Mouse (Mus musculus): ENCODE measurements around the gene Pacsin2.
"Not testable (repeated sequence)": the region's sequence is repeated elsewhere in the genome, so short reads cannot be mapped to it uniquely, and the experiment has no call there.

The Pacsin2 gene

DNA sequence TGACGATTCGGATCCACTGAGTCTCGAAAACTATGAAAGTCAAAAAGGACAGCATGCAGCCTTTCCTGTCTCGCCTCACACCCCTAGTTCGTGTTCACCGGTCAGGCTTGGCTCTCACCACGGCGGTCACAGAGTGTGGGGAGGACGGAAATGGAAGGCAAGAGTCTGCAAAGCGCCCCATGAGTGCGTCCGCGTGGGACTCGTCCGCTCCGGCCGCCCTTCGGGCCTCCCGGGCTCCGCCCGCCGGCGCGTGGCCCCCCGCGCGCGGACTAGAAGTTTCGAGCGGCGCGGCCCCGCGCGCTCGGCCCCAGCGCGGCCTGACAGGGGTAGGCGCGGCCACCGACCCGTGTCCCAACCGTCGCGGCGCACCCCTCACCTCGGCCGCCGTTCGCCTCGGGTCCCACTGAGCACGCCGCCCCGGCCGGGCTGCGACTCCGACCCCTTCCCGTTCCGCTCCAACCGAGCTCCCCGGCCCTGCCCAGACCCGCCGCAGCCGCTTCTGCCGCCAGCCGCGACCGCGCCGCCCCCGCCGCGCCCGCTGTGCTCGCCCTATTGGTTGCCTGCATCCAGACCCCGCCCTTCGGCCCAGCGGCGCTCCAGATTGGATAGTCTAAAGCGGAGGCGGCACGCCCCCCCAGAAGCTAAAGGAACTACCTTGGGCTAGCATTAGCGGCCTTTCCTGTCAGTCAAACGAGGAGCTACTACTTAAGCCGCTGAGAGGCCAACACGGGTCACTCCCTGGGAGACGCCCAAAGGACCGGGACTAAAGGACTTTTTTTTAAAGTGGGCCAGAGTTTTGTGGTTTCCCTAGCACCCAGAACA lies at the start of gene Pacsin2:
Pacsin2 (minus strand) TSS at position 524 of the 822 bp plus-strand sequence.
- peak; percentile 94 to 96 for DNase-seq (ENCODE audit: low spot score in 2 of 2)

DNA sequence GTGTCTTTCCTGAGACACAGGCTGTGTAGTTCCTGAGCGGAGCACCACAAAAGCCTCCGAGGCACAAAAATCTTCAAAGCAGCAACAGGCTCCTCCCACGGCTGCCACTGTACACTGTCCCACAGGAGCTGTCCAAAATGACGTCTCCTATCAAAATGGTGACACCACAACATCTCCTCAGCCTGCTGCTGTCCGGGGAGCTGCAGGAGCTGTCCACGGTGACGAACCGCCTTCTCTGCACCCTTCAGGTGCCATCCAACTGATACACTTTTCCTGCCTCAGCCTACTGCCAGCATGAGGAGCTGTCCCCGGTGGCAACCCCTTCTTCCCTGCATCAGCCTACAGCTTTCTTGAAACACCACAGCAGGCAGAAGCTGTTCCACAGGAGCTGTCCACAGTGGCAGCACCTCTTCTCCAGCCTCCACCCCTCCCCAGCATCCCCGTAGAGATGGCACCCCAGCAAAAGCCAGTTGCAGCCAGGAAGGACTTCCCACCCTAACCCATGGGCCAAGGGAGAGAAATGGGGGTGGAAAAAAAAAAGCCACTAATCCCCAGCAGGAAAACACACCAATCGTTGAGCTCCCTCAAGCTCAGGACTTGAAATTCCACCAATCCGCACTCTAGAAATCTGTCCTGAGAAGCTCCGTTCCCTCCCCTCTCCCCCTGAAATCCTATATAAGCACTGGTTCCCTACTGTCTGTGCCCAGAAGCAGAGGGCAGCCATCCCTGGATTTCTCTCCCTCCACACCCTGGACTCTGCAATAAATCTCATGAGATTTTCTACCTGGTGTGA lies 48.3 kb upstream of the Pacsin2 start:
- DNase-seq (ENCODE audit: low spot score in 2 of 2) = no peak

GRCm38 (mm10) chr15:83510805-83511405 lies 46.5 kb upstream of the Pacsin2 start, which contains the start of gene Ttll1:
Ttll1 (minus strand) TSS chr15:83510893.
- DNase-seq (ENCODE audit: low spot score in 2 of 2) = peak; percentile 92 to 93

DNA sequence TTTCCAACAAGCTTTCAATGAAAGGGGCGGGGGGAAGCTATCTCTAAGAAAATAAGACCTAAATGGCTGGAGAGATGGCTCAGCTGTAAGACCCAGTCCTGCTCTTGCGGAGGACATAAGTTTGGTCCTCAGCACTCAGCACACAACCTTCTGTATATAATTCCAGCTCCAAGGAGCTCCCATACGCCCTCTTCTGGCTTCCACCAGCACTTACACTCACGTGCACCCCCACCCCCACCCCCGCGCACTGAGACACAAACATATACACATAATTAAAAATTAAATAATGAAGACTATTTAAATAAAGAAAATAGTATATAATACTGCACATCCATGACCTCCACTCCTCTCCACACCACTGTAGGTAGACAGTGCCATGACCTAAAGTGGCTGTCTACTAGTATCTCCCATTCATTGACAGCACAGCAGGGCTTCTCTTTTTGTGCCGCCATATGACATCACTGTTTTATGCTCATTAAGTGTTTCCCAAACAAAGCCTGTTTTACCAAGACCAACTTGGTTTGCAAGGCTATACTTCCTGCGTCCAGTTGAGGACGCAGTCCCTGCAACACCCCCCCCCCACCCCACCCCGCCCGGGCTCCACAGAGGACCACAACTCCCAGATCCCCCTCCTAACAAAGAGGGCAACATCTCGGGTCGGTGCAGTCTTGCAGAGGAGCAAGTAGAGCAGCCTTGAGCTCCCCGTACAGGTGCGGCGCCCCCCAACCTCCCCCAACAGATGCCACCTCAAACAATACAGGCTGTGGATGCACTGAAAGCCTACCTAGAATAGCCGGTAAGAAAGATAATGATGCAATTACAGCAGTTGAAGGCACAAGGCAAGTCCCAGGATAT lies 45.8 kb upstream of the Pacsin2 start:
- DNase-seq (ENCODE audit: low spot score in 2 of 2) = no peak

GRCm38 (mm10) chr15:83501483-83501882 lies 37.1 kb upstream of the Pacsin2 start:
- not testable (repeated sequence) for DNase-seq (ENCODE audit: low spot score in 2 of 2)

GRCm38 (mm10) chr15:83500352-83500751 lies 35.9 kb upstream of the Pacsin2 start:
- no peak for DNase-seq (ENCODE audit: low spot score in 2 of 2)

DNA sequence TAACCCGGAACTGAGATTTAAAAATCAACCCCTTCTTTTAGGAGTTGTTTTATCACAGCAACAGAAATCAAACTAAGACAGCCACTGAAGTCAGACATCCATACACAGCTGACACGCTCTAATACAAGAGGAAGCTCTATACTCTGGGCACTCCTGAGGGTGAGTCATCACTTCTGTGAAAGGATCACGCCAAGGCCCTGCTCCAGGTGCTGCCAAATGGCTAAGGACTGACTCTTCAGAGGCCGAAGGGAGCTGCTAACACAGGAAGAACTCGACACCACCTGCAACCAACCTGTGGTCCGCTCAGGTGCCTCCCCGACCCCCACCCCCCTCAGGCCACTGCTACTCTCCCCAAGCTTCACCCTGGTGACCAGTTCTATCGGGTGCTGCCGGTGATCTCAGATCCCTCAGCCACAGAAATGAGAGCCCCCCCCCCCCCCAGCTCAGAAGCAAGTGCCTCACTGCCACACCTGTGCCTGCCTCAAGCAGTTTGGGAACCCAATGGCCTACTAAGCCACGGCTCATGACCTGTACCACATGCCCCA lies 34.9 kb upstream of the Pacsin2 start:
- no peak for DNase-seq (ENCODE audit: low spot score in 2 of 2)

- no peak for DNase-seq (ENCODE audit: low spot score in 2 of 2)
Measured at GRCm38 (mm10) chr15:83497299-83497698, 32.9 kb upstream of the Pacsin2 start.

DNA sequence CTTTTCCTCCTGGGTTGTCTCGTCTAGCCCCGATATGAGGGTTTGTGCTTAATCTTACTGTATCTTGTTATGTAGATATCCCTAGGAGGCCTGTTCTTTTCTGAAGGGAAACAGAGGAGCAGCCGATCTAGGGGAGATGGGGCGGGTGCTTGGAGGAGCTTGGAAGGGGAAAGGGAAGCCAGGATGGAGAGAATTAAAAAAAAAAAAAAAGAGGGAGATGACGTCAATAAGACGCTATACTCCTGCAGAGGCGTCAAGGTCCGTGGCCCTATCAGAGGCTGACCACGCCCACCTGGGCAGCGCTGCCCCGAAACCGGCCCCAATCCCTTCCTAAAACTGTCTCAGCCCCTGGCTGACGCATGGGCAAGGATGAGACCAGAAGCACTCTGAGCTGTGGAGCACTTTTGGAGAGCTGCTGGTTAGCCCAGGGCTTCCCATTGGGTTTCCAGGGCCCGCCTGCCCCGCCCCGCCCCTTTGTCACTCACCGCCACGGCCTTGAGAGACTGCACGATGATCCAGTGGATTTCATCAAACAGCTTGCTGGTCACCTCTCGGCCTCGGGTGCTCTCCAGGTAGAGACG lies 31.5 kb upstream of the Pacsin2 start:
- no peak for DNase-seq (ENCODE audit: low spot score in 2 of 2)

- no peak for DNase-seq (ENCODE audit: low spot score in 2 of 2)
Measured at GRCm38 (mm10) chr15:83495195-83495594, 30.8 kb upstream of the Pacsin2 start.

GRCm38 (mm10) chr15:83494572-83494920 lies 30.1 kb upstream of the Pacsin2 start:
- no peak for DNase-seq (ENCODE audit: low spot score in 2 of 2)

DNA sequence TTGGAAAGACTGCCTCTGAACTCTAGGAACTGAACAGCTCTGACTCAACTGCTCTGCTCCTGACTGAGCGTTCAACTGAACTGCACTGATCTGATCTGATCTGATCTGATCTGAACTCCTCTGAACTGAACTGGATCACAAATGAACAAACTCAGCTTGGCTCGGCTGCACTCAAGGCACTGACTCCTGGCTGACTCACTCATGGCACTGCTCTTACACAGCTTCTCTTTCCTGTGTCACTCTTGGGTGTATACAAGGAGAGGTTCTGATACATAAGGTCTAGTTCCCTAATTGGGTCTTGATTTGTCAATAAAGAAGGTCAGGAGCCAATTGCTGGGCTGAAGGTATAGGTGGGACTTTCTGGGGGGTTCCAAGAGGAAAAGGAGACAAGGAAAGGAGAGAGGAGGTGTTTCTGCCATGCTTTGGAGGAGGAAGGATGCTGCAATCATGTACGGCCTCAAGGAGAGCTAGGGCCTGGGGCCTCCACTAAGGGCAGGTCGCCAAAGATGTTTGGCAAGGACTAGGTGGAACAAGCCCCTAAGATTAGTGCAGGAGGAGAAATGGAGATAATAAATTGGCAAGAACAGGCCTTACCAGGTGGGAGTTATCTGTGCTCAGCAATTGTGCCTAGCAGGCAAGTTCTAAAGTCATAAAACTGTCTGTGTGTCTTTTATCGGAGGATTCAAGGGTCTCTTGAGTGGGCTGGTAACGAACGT lies 29.6 kb upstream of the Pacsin2 start:
- no peak for DNase-seq (ENCODE audit: low spot score in 2 of 2)

DNA sequence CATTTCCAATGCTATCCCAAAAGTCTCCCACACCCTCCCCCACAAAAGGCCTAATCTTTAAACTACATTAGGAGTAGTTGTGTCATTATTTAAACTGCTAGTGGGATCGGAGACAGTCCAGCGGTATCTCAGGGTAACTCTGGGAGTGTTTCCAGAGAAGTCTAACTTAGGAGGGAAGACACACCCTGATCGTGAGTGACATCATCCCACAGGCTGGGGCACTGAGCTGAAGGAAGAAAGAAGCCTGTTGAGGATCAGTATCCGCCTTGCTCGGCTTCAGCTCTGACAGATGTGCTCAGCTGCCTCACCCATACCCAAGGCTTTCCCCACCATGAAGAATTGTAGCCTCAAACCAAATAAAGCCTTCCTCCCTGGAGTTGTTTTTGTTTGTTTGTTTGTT lies 27.5 kb upstream of the Pacsin2 start:
- no peak for DNase-seq (ENCODE audit: low spot score in 2 of 2)

DNA sequence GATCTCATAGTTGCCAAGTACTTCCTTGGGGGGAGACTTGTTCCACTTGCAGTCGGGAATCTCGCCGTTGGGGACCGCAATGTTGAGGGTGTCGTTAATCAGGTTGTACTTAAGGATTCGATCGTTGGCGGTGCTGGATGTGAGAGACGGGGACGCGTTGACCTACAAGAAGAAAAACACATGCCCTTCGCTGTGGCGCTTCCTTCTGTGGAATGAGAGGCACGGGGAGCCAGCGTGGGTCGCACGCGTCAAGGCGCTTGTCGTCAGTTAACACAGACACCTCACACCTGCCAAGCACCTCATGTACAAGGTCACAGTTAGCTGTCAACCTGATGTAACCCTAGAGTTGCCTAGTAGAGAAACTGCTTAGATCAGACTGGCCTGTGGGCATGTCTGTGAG lies 25.1 kb upstream of the Pacsin2 start:
- DNase-seq (ENCODE audit: low spot score in 2 of 2) = no peak

- no peak for DNase-seq (ENCODE audit: low spot score in 2 of 2)
Measured at GRCm38 (mm10) chr15:83487477-83488115, 23.2 kb upstream of the Pacsin2 start.

DNA sequence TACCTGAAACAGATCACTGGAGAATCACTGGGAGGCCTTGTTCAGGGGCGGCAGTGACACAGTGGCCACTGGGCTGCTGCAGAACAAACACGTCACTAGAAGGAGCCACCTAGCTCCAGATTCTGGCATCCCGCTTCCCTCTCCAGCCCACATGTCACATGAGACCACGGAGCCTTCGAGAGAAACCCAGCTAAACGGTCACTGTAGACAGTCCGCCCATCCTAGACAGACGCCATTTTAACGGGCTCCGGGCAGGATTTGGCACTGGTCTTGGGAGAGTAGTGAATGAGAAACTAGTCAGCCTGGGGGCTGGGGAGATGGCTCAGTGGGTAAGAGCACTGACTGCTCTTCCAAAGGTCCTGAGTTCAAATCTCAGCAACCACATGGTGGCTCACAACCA lies 19.9 kb upstream of the Pacsin2 start:
- DNase-seq (ENCODE audit: low spot score in 2 of 2) = no peak

- no peak for DNase-seq (ENCODE audit: low spot score in 2 of 2)
Measured at GRCm38 (mm10) chr15:83483482-83483881, 19.1 kb upstream of the Pacsin2 start.

DNA sequence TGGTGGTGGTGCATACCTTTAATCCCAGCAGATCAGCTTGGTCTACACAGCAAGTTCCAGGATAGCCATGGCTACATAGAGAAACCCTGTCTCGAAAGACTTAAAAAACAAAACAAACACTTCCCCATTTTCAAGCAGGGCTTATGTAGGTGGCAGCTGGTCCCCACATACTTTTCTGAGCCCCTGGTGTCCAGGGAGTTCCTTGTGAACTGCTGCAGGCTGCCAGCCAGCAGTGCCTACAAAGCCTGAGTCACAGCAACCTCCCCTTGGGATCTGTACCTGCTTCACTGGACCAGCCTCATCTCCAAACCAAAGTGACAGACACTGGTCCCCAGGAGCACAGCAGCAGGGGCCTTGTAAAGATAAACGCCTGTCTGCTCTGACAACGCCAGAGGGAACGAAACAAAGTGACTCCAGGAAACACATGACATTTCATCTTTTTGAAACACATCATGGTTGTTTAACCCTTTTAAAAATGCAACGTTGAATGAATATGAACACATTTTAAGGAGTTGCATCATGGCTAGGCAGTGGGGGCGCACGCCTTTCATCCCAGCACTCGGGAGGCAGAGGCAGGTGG lies 18.3 kb upstream of the Pacsin2 start:
- DNase-seq (ENCODE audit: low spot score in 2 of 2) = no peak

- no peak for DNase-seq (ENCODE audit: low spot score in 2 of 2)
Measured at GRCm38 (mm10) chr15:83481236-83481780, 16.9 kb upstream of the Pacsin2 start.

Measured in right cerebral cortex, postnatal 36 days (tissue).